Mouse (Mus musculus): Measurements from ENCODE around the gene Gxylt2.

The Gxylt2 gene

DNA sequence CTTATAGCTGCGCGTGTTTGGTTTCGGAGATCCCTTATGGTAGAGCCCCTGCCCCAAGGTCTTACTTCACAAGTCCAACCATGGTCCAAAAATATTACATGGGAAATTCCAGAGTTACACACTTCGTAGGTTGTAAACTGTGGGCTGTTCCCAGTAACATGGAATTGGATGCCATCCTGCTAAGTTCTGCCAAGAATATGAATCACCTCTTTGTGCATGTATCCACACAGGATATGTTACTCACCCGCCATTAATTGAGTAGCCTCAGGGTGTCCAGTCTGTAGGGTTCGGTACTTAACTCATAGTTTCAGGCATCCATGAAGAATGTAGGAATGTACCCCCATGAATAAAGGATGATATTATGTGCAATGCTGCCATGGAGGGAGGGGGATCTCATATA, 94.8 kb downstream of the Gxylt2 start:
- no peak for DNase-seq (ENCODE audit: low spot score in 2 of 2)

- no peak for DNase-seq (ENCODE audit: low spot score in 2 of 2)
These were observed 95.2 kb downstream of the Gxylt2 start for GRCm38 (mm10) chr6:100799766-100800165.

- DNase-seq (ENCODE audit: low spot score in 2 of 2) = no peak
These were observed 96.0 kb downstream of the Gxylt2 start for GRCm38 (mm10) chr6:100800497-100800955.

DNA sequence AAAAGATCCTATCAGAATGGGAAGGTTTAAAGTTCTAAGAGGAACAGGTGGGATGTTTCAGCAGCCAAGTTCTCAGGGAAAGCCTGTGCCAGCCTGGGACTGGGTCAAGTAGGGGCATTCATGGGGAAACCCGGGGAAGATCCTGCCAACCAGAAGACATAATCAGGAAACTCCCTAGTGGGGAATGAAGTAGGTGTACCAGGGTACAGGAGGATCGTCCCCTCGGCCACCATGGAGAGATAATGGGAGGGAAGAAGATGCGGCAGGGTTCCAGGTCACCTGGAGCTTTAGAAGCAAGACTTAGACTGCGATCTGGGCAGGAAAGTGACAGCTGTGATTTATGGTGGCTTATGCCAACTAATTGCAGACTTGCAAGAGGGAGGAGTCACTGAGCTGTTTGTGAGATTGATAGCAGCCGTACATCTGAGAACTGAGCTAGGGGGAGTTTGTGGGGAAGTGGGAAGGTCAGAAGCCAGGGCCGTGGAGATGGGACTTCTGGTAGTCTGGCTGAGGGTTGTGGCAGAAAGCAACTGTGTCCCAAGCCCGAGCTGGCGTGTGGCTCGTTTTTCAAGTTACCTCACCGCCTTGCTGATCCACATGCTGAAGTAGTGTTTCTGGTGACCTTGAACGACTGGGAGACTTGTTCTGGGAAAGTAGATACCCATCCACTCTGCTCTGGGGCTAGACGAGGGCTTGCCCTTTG, 98.0 kb downstream of the Gxylt2 start:
- no peak for DNase-seq (ENCODE audit: low spot score in 2 of 2)

DNA sequence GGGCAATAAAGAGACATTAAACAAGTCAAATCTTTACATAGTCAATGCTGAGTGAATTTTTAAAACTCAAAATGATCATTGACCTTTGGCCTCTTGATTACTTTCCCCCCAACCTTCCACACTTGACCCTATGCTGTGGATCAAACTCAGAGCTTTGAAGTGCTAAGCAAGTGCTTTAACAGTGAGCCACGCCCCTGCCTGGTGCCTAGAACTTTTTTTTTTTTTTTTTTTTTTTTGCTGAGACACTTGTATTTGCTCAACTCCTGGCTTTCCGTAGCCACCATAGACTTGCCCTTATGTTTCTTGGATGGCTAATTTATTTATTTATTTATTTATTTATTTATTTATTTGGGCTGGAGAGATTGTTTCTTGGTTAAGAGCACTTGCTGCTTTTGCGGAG, 98.7 kb downstream of the Gxylt2 start:
- no peak for DNase-seq (ENCODE audit: low spot score in 2 of 2)

- DNase-seq (ENCODE audit: low spot score in 2 of 2) = no peak
These were observed 102.7 kb downstream of the Gxylt2 start for GRCm38 (mm10) chr6:100807187-100807586.

GRCm38 (mm10) chr6:100807746-100808145, 103.2 kb downstream of the Gxylt2 start:
- no peak for DNase-seq (ENCODE audit: low spot score in 2 of 2)

DNA sequence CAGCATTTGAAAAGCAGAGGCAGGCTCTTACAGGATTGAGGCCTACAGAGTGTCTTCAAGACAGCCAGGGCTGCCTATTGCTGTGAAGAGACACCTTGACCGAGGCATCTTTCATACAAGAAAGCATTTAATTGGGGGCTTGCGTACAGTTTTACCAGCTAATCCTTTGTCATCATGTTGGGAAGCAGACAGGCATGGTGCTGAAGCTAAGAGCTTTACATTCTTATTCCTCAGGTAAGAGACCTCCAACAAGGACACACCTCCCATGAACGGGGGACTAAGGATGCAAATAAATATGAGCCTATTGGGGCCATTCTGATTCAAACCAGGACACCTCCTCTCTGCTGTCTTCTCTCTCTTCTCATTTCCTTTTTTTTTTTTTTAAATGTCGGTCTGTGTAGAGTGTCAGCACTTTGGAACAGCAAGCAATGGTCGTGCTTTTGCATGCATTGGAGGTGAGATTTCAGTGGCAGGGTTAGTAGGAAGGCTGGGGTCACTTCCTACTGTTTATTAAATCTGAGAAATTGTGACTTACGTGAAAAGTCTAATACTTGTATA, 103.8 kb downstream of the Gxylt2 start:
- DNase-seq (ENCODE audit: low spot score in 2 of 2) = no peak

GRCm38 (mm10) chr6:100810117-100810516, 105.6 kb downstream of the Gxylt2 start:
- no peak for DNase-seq (ENCODE audit: low spot score in 2 of 2)

DNA sequence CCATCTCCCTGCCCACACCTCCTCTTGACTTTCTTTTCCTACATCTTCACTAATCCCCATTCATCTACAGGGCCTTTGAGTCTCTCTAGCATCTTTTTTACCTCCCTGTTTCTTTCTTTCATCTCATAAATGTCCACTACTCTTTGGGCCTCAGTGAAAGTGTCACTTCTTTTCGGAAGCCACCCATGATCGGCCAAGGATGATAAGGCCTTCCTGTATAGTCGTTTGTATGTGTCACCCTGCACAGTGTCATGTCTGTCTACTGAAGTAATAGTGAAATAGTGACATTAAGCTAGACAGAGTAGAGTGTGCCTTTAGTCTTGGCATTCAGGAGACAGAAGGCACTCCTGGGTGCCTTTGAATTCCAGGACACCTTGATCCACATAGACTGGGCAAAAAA, 107.2 kb downstream of the Gxylt2 start:
- DNase-seq (ENCODE audit: low spot score in 2 of 2) = no peak

GRCm38 (mm10) chr6:100821367-100821766, 116.8 kb downstream of the Gxylt2 start:
- no peak for DNase-seq (ENCODE audit: low spot score in 2 of 2)

DNA sequence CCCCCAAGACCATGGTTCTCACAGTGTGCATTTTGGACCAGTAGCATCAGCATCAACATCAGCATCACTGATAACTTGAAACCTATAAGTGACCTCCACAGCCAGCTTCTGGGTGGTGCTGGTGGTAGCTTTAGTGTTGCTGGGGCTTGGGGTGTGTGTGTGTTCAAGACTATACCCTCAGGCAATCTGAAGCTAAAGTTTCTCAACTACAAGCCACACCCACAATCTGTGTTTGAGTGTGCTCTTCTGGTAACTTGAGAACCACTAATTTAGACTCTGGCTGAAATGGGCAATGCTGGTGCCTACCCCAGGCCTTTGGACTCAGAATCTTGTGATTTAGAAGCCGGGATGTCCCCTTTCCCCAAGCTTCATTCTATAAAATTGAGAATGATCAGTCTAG, 118.8 kb downstream of the Gxylt2 start:
- DNase-seq (ENCODE audit: low spot score in 2 of 2) = no peak

DNA sequence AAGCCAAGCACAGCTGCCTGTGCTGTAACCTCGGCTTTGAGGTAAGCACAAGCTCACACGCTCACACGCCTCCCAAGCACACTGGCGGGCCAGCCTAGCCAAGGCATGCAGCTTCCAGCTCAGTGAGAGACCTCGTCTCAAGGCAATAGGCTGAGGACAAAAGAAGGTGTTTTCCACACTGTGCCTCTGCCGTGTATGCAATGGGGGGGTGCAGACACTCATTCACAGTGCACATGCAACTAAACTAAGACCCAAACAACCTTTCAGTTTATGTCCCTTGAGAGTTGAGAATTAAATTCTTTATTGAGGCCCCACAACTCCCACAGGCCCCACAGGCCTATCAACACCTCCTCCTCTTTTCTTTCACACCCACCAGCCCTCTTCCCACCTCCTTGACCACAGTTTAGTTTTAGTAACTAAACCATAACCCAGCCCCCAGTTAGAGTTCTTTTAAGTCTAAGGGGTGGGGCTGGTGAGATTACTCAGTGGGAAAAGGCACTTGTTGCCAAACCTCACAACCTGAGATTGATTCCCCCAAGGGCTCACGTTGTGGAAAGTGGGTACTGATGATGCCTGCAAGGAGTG, 119.9 kb downstream of the Gxylt2 start:
- no peak for DNase-seq (ENCODE audit: low spot score in 2 of 2)

DNA sequence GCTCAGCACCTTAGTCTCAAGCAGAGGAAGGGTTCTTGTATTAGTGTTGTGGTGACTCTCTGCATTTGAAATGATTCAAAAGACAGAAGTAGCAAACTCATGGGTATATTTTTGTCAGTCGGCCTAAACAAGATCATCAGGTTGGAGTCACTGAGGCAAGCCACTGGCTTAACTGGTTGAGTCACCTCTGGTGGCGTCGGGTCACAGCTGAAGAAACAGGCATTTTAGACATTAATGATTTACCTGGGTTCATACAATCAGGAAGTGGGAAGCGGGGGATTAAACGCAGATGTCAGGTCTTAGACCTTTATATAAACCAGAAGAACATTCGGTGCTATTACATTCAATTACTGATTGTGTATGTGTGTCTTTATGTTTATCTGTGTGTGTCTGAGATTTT, 121.5 kb downstream of the Gxylt2 start:
- no peak for DNase-seq (ENCODE audit: low spot score in 2 of 2)

GRCm38 (mm10) chr6:100828565-100828964, 124.0 kb downstream of the Gxylt2 start:
- no peak for DNase-seq (ENCODE audit: low spot score in 2 of 2)

DNA sequence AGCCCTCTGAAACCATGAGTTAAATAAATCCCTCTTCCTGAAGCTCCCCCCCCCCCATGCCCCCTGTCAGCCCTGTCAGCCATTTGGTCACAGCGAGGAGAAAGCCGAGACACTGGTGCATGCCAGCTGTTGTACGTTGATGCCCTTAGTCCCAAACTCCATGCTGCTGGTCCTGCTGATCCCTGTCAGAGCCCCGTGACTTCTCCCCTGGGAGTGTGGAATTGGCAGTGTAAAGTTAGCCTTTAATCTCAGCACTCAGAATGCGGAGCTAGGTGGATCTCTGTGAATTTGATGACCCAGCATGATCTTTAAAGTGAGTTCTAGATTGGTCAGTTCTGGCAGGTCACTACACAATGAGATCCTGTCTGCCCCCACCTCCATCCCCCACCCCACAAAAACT, 125.2 kb downstream of the Gxylt2 start:
- DNase-seq (ENCODE audit: low spot score in 2 of 2) = no peak

DNA sequence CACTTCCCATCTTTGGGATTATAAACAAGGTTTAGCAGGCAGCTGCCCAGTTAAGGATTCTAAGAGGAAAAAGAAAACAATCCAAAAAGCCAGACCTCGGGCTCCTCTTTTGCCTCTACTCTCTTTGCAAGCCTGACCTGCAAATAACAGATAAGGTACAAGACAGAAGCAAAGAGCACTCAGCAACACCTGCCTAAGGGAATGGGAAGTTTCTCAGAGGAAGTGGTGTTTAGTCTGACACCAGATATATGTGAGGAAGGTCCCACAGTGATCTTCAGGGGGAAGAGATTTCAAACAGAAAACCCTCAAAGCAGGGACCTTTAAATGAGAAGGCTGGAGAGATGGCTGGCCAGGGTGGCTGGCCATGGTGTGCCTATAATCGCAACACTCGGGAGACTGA, 126.7 kb downstream of the Gxylt2 start:
- DNase-seq (ENCODE audit: low spot score in 2 of 2) = no peak

- no peak for DNase-seq (ENCODE audit: low spot score in 2 of 2)
These were observed 127.2 kb downstream of the Gxylt2 start for GRCm38 (mm10) chr6:100831751-100832150.

DNA sequence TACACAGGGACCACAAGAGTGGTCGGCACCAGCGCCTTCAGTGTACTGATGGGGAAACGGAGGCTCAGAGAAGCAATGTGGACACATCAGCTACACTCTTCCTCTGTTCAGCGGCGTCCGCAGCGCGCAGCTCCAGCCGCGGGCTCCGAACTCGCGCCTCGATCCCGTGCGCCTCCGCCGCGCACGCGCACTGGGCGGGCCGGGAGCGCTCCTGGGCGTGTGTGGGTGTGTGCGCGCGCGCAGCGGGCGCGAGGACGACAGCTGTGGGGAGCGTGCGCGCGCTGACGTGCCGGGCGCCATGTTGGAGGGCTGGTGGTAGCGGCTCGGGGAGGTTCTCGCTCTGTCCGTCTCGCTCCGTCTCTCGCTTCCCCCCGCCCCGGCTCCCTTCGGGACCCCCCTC, 128.8 kb downstream of the Gxylt2 start, which contains the start of gene Ppp4r2:
TSS of gene Ppp4r2 (plus strand) at position 268 of the 400 bp plus-strand sequence.
- DNase-seq (ENCODE audit: low spot score in 2 of 2) = peak; percentile 82 to 89

GRCm38 (mm10) chr6:100833811-100834481, 129.4 kb downstream of the Gxylt2 start:
- DNase-seq (ENCODE audit: low spot score in 2 of 2) = peak; percentile 25 to 29

DNA sequence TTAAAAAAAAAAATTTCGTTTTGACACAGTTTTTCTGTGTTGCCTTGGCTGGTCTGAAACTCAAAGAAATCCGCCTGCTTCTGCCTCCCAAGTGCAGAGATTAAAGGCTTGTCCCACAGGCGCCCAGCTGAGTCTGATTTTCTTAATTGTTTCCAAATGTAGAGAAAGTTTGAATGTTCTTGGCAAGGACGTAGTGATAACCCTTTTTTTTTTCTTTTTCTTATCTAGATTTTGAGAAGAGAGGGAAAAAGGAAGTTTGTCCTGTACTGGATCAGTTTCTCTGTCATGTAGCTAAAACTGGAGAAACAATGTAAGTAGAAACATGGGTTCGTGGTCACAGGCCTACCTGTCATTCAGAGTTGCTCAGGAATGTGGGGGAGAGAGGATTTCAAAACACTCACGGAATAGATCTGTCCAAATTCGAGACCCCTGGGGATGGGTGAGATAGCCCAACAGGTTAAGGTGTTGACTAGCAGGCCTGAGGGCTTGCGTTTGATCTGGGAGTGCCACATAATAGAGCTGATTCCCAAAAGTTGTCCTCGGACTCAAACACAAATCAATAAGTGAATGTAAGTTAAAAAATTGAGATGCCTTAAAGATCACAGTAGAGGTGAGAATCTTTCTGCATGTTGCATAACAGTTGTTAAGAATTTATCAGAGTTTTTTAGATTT, 130.1 kb downstream of the Gxylt2 start:
- DNase-seq (ENCODE audit: low spot score in 2 of 2) = no peak

DNA sequence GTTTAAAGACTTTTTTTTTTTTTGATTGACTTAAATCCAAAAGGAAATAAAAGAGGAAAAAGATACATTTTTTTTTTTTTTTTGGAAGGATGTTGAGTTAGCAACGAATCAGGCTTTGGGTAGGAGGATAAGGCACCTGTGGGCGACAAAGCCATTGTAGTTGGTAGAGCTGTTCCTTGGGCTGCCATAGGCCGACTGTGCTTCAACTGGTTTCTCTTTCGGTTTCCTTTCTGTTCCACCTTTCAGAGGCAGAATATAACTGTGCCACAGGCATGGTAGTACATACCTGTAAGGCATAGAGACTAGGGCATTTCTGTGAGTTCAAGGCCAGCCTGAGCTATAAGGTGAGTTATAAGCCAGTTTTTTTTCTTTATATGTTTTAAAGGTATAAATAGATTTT, 140.5 kb downstream of the Gxylt2 start:
- DNase-seq (ENCODE audit: low spot score in 2 of 2) = no peak
